Comparison of ENCODE assay signal across 18 mouse cellular contexts in the genomic region with DNA sequence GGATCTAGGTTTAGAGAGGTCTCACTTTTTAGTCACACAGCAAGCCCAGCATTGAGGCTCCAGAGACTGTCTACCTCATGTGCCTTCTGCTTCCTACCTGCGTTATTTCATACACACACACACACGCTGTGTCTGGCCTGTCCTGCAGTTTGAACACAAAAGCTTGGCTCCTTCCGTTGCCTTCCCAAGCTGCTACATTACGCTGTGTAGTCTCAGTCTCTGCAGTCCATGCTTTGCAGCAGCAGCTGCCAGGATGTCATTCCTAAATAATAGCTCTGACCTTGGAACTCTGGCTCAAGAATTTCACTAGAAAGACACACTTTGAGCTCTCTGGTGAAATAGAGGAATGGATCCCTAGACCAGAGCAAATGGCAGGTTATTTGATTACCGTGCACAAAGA.
DNase-seq lines count a peak whose midpoint lies in the region; ATAC-seq and TF ChIP-seq lines count a peak whose summit lies in the region.
"Had no signal": no experiment of that assay in that cellular context is flagged by ENCODE, and none has a peak within 500 bp of the region (broad histone marks: within the 10 kb centered on the region; RNA-seq: fewer than 3 reads in every experiment).

No protein-coding gene starts in this region.

- no peaks in the 10 kb centered on the region for H3K9me3 ChIP-seq in hindbrain, embryonic 15.5 days
- no peaks in the 10 kb centered on the region for H3K9me3 ChIP-seq in hindbrain, embryonic 11.5 days (ENCODE audit: control insufficient read depth, low read length)
- no peaks in the 10 kb centered on the region for H3K9me3 ChIP-seq in kidney, postnatal 0 days (replicated peaks; ENCODE audit: low read length)
- H3K9me3 ChIP-seq in embryonic facial prominence, embryonic 12.5 days, result no peaks in the 10 kb centered on the region
- H3K9me3 ChIP-seq: liver, embryonic 13.5 days; midbrain, embryonic 10.5 days had no signal

- no peaks in the 10 kb centered on the region for H3K36me3 ChIP-seq in hindbrain, embryonic 15.5 days
- H3K36me3 ChIP-seq in hindbrain, embryonic 11.5 days (ENCODE audit: control insufficient read depth, insufficient read depth, low read length), result no peaks in the 10 kb centered on the region
- H3K36me3 ChIP-seq in kidney, postnatal 0 days (ENCODE audit: insufficient read depth, low read length), result no peaks in the 10 kb centered on the region
- no peaks in the 10 kb centered on the region for H3K36me3 ChIP-seq in embryonic facial prominence, embryonic 12.5 days
- H3K36me3 ChIP-seq: liver, embryonic 13.5 days; midbrain, embryonic 10.5 days had no signal

- peak; percentile 42; the same call in 1 of the 2 replicates for ATAC-seq in hindbrain, embryonic 15.5 days (ENCODE audit: low FRiP score, low read depth)
- no peak for ATAC-seq in hindbrain, embryonic 11.5 days (ENCODE audit: low FRiP score)
- no peak for ATAC-seq in kidney, postnatal 0 days (replicated peaks; ENCODE audit: low FRiP score, low read depth)
- peak; percentile 47; the same call in 1 of the 2 replicates for ATAC-seq in embryonic facial prominence, embryonic 12.5 days (ENCODE audit: insufficient number of reproducible peaks, insufficient read depth, low FRiP score, low TSS enrichment)
- ATAC-seq: CD4-positive, CD25-positive, alpha-beta regulatory T cell, adult 4 months; forebrain, embryonic 14.5 days had no signal

- no peak overlapping the region for H3K9ac ChIP-seq in hindbrain, embryonic 15.5 days
- H3K9ac ChIP-seq in hindbrain, embryonic 11.5 days (ENCODE audit: low read depth, low read length), result no peak overlapping the region
- no peak overlapping the region for H3K9ac ChIP-seq in kidney, postnatal 0 days (ENCODE audit: low read depth, low read length)
- H3K9ac ChIP-seq in embryonic facial prominence, embryonic 12.5 days, result no peak overlapping the region
- H3K9ac ChIP-seq: liver, embryonic 13.5 days had no signal

- H3K4me3 ChIP-seq in hindbrain, embryonic 15.5 days, result no peak overlapping the region
- H3K4me3 ChIP-seq in hindbrain, embryonic 11.5 days (ENCODE audit: low read depth, low read length), result no peak overlapping the region
- no peak overlapping the region for H3K4me3 ChIP-seq in kidney, postnatal 0 days (replicated peaks; ENCODE audit: low read depth, low read length)
- no peak overlapping the region for H3K4me3 ChIP-seq in embryonic facial prominence, embryonic 12.5 days
- H3K4me3 ChIP-seq: liver, embryonic 13.5 days; midbrain, embryonic 10.5 days; myocyte had no signal

- TF ChIP-seq CTCF in kidney, postnatal 0 days (IDR thresholded peaks at IDR 0.05; ENCODE audit: low read depth), result no peak

- H3K4me1 ChIP-seq in hindbrain, embryonic 15.5 days (replicated peaks), result no peaks in the 10 kb centered on the region
- no peaks in the 10 kb centered on the region for H3K4me1 ChIP-seq in hindbrain, embryonic 11.5 days (replicated peaks; ENCODE audit: control insufficient read depth, insufficient read depth, low read length)
- H3K4me1 ChIP-seq in kidney, postnatal 0 days (replicated peaks; ENCODE audit: insufficient read depth, low read length), result no peaks in the 10 kb centered on the region; the same call in 1 of the 2 replicates
- H3K4me1 ChIP-seq in embryonic facial prominence, embryonic 12.5 days, result no peaks in the 10 kb centered on the region
- H3K4me1 ChIP-seq: liver, embryonic 13.5 days; midbrain, embryonic 10.5 days had no signal

- no peaks in the 10 kb centered on the region for H3K27me3 ChIP-seq in hindbrain, embryonic 15.5 days
- no peaks in the 10 kb centered on the region for H3K27me3 ChIP-seq in hindbrain, embryonic 11.5 days (ENCODE audit: control insufficient read depth, insufficient read depth, low read length)
- no peaks in the 10 kb centered on the region for H3K27me3 ChIP-seq in kidney, postnatal 0 days (ENCODE audit: insufficient read depth, low read length)
- H3K27me3 ChIP-seq in embryonic facial prominence, embryonic 12.5 days, result no peaks in the 10 kb centered on the region
- H3K27me3 ChIP-seq: liver, embryonic 13.5 days had no signal

- no peak overlapping the region for H3K27ac ChIP-seq in hindbrain, embryonic 15.5 days (replicated peaks)
- H3K27ac ChIP-seq in hindbrain, embryonic 11.5 days (ENCODE audit: low read depth, low read length), result no peak overlapping the region
- H3K27ac ChIP-seq in kidney, postnatal 0 days, result no peak overlapping the region
- H3K27ac ChIP-seq in embryonic facial prominence, embryonic 12.5 days, result no peak overlapping the region
- H3K27ac ChIP-seq: liver, embryonic 13.5 days; midbrain, embryonic 10.5 days had no signal

- no peak overlapping the region for H3K4me2 ChIP-seq in hindbrain, embryonic 15.5 days
- no peak overlapping the region for H3K4me2 ChIP-seq in hindbrain, embryonic 11.5 days (replicated peaks; ENCODE audit: low read depth, low read length)
- H3K4me2 ChIP-seq in kidney, postnatal 0 days (ENCODE audit: low read length), result no peak overlapping the region
- H3K4me2 ChIP-seq in embryonic facial prominence, embryonic 12.5 days (replicated peaks), result no peak overlapping the region
- H3K4me2 ChIP-seq: liver, embryonic 13.5 days had no signal

- WGBS in hindbrain, embryonic 15.5 days, result 73% methylated on average over 5 of the region's 5 CpGs
- 80% methylated on average over 5 of the region's 5 CpGs for WGBS in hindbrain, embryonic 11.5 days
- 36% methylated on average over 5 of the region's 5 CpGs for WGBS in kidney, postnatal 0 days
- 58% methylated on average over 5 of the region's 5 CpGs for WGBS in embryonic facial prominence, embryonic 12.5 days

- no peak for DNase-seq in hindbrain, embryonic 11.5 days (ENCODE audit: low spot score)
- peak; percentile 69 for DNase-seq in kidney, postnatal 0 days (ENCODE audit: low spot score)
- no peak for DNase-seq in kidney, postnatal 25 days
- peak; percentile 34 to 52 for DNase-seq in adrenal gland, postnatal 36 days
- DNase-seq in cerebellum, postnatal 4 days (ENCODE audit: low spot score in 2 of 2), result no peak
- DNase-seq: cerebellum, adult 9-11 months; heart, postnatal 36 days; layer of hippocampus, adult 9-11 months; liver, embryonic 13.5 days; lung, postnatal 10 days; right cerebral cortex, postnatal 25 days; thymus, postnatal 14 days had no signal

Comparison
In these comparisons a context has a peak if more than half of its experiments do, and no peak if none do; other contexts are left out.
1. ATAC-seq: peak in hindbrain, embryonic 15.5 days (single experiment) and embryonic facial prominence, embryonic 12.5 days (single experiment); none in hindbrain, embryonic 11.5 days (single experiment) and kidney, postnatal 0 days (single experiment).
2. DNase-seq: peak in kidney, postnatal 0 days (single experiment) and adrenal gland, postnatal 36 days (2 of 2); none in hindbrain, embryonic 11.5 days (single experiment), kidney, postnatal 25 days (0 of 2) and cerebellum, postnatal 4 days (0 of 2).